Mouse (Mus musculus) adrenal gland, adult 10 weeks (tissue): ENCODE measurements around the gene Slc17a1. TPM values are rescaled to one million over a fixed set of nuclear protein-coding genes. Genes with fewer than 3 reads are reported as not detected.

ENCODE experiments used
- polyA plus RNA-seq: library from polyadenylated mRNA; stranded (reverse); fragments of 350-450 nt; fragmentation: Illumina TruSeq; extraction: RNeasy Lipid Tissue Mini Kit (QIAGEN cat#74804); gene quantifications from one replicate; pipeline ENCODE4 v1.2.3, GENCODE M21; 2014; ENCODE audit warnings: low read depth, low replicate concordance

Slc17a1 gene
- polyA plus RNA-seq, result not detected

DNA sequence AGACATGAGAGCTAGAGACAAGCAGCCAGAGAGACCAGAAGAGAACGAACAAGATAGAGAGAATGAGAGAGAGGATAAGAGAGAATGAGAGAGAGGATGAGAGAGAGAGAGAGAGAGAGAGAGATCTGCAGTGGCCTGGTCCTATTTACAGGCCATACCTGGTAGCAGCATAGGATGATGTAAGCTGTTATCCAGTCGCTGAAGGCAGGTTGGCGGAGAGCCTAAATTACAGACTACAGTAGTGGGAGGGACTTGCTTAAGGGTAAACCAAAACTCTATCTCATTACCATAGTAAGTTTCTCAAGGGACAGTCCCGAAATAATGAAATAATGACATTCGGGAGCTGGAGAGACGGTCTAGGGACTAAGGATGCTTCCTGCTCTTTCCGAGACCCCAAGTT, at the start of gene Slc17a1:
Gene Slc17a1 (plus strand): TSS at position 346 of the 400 bp plus-strand sequence.

GRCm38 (mm10) chr13:23839308-23839707, 28.2 kb upstream of the Slc17a1 start, which contains the start of gene Slc17a3:
Gene Slc17a3, plus strand, starts transcription at chr13:23839434.

GRCm38 (mm10) chr13:23914376-23915167, 47.0 kb downstream of the Slc17a1 start, which contains the start of gene Slc17a4:
Gene Slc17a4, minus strand, starts transcription at chr13:23915009.

GRCm38 (mm10) chr13:23933421-23934210, 66.1 kb downstream of the Slc17a1 start, which contains the start of gene Hist1h2ba:
Gene Hist1h2ba, minus strand, starts transcription at chr13:23934156.

DNA sequence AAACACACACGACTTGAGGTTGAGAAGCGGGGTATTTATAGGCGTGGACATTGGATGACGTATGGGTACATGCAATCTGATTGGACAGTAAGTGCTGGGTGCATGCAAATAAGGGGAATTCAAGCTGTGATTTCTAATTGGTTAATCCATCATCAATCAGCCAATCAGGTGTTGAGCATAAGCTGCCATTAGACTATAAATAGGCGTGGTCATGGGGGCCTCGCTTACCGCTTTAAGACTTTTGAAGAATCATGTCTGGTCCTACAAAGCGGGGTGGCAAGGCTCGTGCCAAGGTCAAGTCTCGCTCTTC, 66.6 kb downstream of the Slc17a1 start, which contains the start of gene Hist1h2aa:
Gene Hist1h2aa (plus strand): TSS at position 252 of the 310 bp plus-strand sequence.

Other genes with a start within 250 kb of the Slc17a1 start
- gene Hist1h2be, start 246.6 kb upstream of the Slc17a1 start, polyA plus RNA-seq, result 15.6 TPM
- gene Hist1h1e, start 245.2 kb upstream of the Slc17a1 start, polyA plus RNA-seq, result 1.3 TPM
- 1.7 TPM for gene Hist1h2ac, start 183.8 kb upstream of the Slc17a1 start, polyA plus RNA-seq
- gene Hist1h2bc, start 183.6 kb upstream of the Slc17a1 start, polyA plus RNA-seq, result 322 TPM
- not detected for gene Hist1h1t, start 171.9 kb upstream of the Slc17a1 start, polyA plus RNA-seq
- not detected for gene Hist1h4c, start 169.3 kb upstream of the Slc17a1 start, polyA plus RNA-seq
- gene Hfe, start 156.9 kb upstream of the Slc17a1 start, polyA plus RNA-seq, result 85.7 TPM
- gene Hist1h1c, start 128.9 kb upstream of the Slc17a1 start, polyA plus RNA-seq, result 40.8 TPM
- gene Hist1h3c, start 122.1 kb upstream of the Slc17a1 start, polyA plus RNA-seq, result not detected
- gene Hist1h2bb, start 121.0 kb upstream of the Slc17a1 start, polyA plus RNA-seq, result not detected
- not detected for gene Hist1h2ab, start 116.6 kb upstream of the Slc17a1 start, polyA plus RNA-seq
- not detected for gene Hist1h3b, start 115.5 kb upstream of the Slc17a1 start, polyA plus RNA-seq
- not detected for gene Hist1h4b, start 110.7 kb upstream of the Slc17a1 start, polyA plus RNA-seq
- not detected for gene Hist1h4a, start 106.5 kb upstream of the Slc17a1 start, polyA plus RNA-seq
- gene Hist1h3a, start 105.4 kb upstream of the Slc17a1 start, polyA plus RNA-seq, result not detected
- gene Hist1h1a, start 104.1 kb upstream of the Slc17a1 start, polyA plus RNA-seq, result not detected
- 0.99 TPM for gene Trim38, start 97.8 kb upstream of the Slc17a1 start, polyA plus RNA-seq
- not detected for gene Slc17a2, start 60.8 kb upstream of the Slc17a1 start, polyA plus RNA-seq
- gene Slc17a3, start 28.3 kb upstream of the Slc17a1 start, polyA plus RNA-seq, result 0.64 TPM
- gene Slc17a4, start 47.3 kb downstream of the Slc17a1 start, polyA plus RNA-seq, result 0.35 TPM
- gene Hist1h2ba, start 66.4 kb downstream of the Slc17a1 start, polyA plus RNA-seq, result not detected
- gene Hist1h2aa, start 66.7 kb downstream of the Slc17a1 start, polyA plus RNA-seq, result not detected
- gene Scgn, start 123.5 kb downstream of the Slc17a1 start, polyA plus RNA-seq, result 9.7 TPM